Mouse (Mus musculus) urinary bladder, postnatal 4 days (tissue): ENCODE results near the gene Neu1.
"Not testable (repeated sequence)": the region's sequence is repeated elsewhere in the genome, so short reads cannot be mapped to it uniquely, and the experiment has no call there.

Experiments
- DNase-seq, 2 experiments: peaks; one replicate each; pipeline ENCODE4 v3.0.0; 2021 to 2022; ENCODE audit warnings: low spot score in 2 of 2

Neu1 gene

DNA sequence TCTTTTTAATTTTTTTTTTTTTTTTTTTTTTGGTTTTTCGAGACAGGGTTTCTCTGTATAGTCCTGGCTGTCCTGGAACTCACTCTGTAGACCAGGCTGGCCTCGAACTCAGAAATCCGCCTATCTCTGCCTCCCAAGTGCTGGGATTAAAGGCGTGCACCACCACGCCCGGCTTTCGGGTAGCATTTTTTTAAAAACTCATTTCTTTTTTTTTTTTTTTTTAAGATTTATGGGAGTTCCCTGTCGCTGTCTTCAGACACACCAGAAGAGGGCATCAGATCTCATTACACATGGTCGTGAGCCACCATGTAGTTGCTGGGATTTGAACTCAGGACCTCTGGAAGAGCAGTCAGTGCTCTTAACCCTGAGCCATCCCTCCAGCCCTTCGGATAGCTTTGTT lies 29.1 kb upstream of the Neu1 start:
- DNase-seq: not testable (repeated sequence)

DNA sequence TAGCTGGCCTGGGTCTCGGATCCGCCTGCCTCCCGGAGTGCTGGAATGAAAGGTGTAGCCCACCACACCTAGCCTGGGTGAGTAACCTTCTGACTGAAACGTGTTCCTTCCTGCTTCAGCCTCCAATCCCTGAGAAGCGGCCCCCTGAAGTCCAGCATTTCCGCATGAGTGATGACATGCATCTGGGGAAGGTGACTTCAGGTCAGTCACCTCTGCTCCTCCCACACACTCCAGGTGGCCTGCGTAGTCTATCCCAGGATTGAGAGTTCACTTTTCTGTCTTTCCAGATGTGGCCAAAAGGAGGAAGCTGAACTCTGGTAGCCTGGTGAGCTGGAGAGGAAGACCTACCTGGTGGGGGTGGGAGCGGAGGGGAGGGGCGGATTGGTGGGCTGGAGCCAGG lies 28.2 kb upstream of the Neu1 start:
- DNase-seq: no peak

DNA sequence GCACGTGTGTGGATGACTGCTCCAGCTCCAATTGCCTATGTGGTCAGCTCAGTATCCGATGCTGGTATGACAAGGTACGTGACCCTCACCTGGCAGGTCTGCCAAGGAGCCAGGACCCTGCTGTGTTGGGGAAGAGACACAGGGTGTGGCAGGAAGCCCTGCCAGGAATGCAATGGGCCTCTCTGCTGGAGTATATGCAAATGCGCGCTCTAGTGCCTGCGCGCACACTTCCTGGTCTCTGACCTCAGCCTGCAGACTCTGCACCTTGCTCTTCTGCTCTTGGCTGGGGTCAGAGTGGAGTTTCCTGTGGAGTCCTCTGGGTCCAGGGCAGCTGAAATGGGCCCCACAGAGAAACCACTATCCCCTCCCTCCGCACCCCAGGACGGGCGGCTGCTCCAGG lies 20.1 kb upstream of the Neu1 start:
- DNase-seq: no peak

DNA sequence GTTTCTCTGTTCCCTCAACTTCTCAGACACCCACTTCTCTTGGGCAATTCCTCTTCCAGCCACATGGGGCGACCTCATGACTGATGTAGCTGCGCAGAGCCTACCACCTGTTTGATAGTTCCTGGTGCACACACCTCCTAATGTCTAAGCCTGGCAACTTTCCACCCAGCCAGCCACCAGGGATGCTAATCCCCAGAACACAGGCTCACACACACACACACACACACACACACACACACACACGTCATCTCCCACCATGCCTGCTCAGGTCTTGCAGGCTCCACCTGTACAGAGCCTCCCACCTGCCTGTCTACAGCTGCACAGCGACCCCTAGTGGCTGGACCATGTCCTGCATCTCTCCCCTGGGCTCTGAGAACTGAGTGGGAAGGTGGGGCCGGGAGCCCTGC lies 19.1 kb upstream of the Neu1 start:
- peak; percentile 56 to 84 for DNase-seq

DNA sequence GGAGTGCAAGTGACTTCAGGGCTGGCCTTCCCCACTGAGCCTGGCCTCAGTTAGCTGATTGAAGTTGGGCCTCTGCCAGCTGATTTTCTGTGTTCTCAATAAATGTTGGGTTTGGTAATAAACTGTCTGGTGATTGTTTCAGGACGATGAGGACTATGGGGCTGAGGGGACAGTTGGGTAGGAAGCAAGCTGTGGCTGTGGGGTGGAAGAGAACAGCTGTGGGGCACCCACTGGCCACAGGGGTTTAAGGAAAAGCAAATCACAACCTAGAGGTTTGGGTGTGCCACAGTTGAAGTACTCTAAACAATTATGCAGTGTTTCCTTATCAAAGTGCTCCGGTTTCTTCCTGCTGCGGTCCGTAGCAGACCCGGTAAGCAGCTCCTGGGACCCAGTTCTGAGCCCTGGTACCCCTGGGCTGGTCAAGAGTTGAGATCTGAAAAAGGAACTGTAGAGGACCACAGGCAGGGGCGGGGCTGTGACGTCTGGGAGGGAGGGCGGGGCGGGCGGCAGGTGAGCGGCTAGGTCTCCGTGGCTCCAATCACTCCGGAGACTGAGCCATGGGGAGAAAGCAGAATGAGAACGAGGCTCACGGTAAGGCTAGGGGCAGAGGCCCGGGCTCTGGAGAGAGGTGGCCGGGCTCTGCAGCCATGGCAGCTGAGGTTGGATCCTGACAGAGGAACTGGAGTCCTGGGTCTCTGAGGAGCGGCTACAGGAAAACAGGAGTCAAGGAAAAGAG lies 17.0 kb upstream of the Neu1 start, which contains the start of gene Slc44a4:
Gene Slc44a4, plus strand, starts transcription at position 537 of the 736 bp plus-strand sequence.
- no peak for DNase-seq

DNA sequence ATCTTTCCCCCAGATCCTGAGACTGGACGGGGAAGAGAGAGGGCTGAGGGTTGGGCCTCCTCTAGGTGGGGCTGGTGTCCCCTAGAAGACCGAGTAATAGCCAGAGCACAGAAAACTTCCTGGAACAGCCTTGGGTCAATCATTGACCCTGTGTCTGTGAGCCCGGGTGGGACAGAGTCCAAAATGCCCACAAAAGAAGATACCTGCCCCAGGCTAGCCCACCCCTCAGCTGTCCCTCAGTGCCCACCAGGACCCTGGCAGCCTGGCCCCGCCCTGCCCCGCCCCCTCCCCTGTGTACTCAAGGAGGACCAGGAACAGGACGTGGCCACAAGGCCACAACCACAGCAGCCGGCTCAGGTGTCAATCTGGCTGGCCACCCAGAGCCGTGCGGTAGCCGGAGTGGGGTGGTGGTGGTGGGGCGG lies 15.6 kb upstream of the Neu1 start:
- no peak for DNase-seq

DNA sequence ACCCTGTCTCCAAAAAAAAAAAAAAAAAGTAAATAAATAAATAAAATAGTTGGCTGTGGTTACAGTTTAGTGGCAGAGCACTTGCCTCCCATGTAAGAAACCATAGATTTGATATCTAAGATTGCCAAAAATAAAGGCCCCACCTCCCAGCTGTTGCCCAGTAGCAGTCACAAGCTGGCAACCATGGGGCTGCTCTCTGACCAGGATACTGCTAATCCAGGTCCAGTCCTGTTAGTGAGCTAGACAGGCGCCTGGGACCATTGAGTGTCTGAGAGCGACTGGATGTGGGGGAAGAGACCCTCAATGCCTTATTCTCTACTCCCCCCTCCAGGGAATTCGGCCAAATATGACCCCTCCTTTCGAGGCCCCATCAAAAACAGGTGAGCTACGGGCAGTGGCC lies 14.7 kb upstream of the Neu1 start:
- DNase-seq: no peak

DNA sequence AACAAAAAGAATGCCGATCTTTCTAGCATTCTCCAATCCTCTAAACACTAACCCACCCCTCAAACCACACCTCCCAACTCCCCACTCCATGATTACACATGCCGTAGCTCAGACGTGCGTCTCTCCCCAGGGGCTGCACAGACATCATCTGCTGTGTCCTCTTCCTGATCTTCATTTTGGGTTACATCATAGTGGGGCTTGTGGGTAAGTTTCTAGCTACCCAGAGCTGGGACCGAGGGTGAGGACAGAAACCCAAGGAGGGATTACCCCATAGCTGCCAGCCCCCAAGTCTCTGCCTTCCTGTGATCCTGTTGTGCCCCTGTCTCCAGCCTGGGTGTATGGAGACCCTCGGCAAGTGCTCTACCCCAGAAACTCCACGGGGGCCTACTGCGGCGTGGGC lies 13.9 kb upstream of the Neu1 start:
- DNase-seq: no peak

DNA sequence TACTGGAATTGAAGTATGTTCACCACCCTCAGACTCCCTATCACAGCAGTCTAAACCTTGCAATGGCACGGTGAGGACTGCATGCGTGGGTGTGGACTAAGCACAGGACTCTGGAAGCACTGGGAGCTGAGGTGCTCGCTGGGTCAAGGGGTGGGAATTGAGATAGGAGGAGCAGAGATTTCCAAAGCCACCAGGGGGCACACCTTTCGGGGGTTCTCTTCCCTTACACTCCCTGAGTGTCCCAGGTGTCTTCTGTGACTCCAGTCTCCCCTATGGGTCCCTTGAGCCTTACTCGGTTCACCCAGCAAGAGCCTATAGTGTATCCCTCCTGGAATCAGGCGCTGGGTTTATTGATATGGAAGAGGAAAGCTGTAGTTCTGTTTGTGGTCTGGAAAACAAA lies 8.1 kb upstream of the Neu1 start:
- DNase-seq: no peak

DNA sequence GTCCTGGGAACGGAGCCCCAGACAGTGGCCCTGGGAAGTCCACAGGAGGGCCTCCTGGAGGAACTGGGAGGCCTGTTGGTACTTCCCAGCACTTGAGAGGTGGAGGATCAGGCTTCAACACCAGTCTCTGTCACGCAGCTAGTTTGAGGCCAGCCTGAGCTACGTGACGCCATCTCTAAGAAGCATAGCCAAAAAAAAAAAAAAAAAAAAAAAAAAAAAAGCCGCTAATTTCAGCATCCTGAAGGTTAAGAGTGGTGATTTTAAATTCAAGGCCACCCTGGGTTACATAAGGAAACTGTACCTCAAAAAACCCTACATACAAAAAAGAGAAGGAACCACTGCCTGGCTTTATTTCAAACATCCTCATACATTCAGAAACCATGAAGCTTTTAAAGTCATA lies 6.8 kb upstream of the Neu1 start:
- DNase-seq: no peak

DNA sequence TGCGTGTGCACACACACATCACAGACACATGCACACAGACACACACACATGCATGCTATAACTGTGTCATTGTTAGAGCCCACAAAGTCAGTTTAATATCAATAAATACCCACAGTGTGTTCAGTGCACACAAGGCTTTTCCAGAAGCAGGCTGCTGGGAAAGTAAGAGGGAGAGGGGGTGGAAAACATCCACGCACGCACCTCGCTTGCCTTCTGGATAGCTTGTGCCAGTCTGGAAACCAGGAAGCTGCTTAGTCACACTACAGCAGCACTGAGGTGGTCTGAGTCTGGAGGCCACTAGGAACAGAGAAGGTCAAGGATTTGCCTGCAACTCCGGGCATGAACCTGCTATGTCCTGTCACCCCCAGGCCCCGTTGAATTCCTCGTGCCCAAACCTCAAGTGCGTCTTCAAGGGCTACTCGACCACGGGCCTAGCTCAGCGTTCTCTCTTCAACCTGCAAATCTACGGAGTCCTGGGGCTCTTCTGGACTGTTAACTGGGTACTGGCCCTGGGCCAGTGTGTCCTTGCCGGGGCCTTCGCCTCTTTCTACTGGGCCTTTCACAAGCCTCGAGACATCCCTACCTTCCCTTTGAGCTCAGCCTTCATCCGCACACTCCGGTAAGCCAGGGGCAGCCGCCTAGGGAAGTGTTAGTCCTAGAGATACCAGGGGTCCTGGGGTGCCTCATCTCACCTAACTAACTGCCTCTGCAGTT lies 3.6 kb upstream of the Neu1 start:
- no peak for DNase-seq

DNA sequence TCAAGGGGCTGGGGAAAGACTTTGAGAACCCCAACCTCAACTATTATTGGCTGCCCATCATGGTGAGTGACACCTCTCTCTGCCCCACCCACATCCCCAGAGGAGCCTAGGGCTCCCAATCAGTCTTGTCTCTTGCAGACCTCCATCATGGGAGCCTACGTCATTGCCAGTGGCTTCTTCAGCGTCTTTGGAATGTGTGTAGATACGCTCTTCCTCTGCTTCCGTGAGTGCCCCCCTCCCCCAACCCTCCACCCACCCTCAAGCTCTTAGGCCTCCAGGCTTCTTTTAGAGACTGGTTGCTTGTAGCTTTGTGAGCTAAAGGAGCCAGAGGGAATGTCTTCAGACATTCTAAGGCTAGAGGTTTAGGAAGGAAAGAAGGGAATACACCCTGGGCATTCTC lies 2.2 kb upstream of the Neu1 start:
- DNase-seq: no peak

DNA sequence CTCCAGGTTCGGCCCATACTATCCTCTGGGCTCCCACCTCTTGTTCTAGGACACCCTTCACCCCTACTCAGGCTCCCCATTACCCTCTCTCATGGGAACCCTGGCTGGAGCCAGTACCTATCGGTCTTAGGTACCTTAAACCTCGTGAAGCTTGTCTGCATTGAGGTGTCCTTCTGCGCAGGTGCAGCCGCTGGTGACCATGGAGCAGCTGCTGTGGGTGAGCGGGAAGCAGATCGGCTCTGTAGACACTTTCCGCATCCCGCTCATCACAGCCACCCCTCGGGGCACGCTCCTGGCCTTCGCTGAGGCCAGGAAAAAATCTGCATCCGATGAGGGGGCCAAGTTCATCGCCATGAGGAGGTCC lies 664 bp downstream of the Neu1 start:
- DNase-seq: no peak

DNA sequence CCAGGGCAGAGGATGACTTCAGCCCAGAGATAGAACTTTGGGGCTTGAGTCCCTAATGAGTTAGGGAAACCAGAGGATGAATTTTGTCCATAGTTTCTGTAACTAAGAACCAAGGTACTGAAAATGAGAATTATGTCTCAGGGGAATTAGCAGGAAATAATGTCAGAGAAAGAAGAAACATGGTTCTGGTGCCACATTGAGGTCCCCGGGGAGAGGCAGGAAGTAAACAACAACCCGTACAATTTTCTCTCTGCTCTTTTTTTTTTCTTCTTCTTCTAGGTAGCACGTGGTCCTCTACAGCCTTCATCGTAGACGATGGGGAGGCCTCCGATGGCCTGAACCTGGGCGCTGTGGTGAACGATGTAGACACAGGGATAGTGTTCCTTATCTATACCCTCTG lies 1.2 kb downstream of the Neu1 start:
- no peak for DNase-seq

DNA sequence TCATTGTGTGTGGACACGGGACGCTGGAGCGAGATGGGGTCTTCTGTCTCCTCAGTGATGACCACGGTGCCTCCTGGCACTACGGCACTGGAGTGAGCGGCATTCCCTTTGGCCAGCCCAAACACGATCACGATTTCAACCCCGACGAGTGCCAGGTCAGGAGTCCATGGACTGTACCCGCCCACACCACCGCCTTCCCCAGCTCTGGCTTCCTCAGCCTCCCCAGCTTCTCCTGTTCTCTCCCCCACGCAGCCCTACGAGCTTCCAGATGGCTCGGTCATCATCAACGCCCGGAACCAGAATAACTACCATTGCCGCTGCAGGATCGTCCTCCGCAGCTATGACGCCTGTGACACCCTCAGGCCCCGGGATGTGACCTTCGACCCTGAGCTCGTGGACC lies 3.0 kb downstream of the Neu1 start:
- no peak for DNase-seq

DNA sequence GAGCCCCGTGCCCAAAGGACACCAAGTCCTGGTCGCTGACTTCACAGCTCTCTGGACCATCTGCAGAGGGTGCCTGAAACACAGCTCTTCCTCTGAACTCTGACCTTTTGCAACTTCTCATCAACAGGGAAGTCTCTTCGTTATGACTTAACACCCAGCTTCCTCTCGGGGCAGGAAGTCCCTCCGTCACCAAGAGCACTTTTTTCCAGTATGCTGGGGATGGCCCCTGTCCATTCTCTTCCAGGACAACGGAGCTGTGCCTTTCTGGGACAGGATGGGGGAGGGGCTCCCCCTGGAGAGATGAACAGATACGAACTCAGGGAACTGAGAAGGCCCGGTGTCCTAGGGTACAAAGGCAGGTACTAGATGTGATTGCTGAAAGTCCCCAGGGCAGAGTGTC lies 3.8 kb downstream of the Neu1 start:
- DNase-seq: no peak

DNA sequence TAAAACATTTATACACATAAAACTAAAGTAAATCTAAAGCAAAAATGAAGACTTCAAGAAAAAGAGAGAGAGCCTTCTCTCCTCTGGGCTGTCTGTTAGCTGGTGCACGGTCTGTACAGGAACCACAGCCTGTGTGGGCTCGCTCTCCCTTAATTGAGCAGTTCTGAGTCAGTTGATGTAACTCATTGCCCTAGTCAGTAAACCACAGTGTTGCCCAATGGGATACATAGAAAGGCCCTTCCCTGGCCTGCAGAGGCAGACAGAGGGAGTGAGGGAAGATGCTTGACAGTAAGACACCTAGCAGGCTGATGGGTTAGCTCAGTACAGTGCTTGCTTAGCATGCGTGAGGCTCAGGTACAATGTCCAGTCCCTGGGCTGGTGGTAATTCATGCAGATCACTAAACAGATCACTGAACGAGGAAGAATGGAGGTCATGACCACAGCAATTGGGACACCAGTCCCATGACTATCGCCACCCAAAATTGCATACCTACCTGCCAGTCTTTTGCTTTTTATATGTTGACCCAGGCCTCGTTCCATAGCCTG lies 7.0 kb downstream of the Neu1 start:
- DNase-seq: no peak

DNA sequence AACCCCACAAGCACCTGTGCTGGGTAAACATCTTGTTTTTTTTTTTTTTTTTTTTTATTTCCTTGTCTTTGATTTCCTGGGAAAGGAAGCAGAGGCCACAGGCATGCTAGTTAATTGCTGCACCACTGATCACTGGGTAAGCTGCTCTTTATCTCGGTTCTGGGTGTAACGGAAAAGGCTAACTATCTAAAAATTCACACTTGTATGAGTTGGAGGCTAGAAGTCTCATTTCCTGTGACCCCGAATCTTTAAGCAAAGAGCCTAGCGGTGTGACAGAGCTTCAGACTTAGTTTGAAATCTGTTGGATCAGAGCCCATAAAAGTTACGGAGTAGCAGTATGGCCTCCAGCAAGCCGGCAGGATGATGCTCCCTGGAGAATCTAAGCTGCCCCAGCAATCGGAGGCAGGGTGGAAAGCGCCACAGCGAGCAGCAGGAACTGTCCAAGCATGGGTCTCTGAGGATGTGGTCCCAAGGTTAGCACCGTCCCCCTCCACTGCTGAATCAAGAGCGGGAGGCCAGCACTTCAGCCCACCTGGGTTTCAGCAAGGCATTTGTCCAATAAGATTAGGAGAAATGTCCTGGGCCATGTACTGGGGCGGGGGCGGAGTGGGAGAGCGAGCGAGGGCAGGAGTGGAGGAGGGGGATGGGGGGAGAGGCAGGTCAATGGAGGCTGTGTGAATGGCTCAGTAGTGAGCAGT lies 10.4 kb downstream of the Neu1 start:
- DNase-seq: no peak

DNA sequence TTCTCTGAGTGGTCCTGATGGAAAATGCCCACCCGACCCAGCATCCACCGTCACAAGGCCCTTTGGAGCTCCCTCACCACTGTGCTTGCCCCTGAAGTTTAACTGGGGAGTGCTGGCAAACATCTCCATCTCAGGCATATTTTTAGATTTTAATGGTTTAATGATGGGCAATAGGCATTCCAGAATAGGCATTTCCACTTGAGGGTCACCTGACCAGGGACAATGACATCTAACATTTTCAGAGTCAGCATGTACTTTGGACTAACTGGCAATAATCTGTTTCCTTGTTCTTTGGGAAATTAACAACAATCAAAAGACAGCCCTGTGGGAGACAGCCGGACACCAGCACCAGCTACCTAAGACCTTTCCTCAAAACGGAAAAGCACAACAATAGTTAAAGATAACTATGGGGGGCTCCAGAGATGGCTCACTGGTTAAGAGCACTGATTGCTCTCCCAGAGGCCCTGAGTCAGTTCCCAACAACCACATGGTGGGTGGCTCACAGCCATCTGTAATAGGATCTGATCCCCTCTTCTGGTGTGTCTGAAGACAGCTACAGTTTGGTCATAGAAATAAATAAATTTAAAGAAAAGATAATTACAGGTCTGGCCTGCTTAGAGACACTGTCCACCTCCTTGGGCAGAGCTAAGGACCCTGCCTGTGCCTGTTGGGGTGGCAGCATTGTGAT lies 12.2 kb downstream of the Neu1 start:
- no peak for DNase-seq

DNA sequence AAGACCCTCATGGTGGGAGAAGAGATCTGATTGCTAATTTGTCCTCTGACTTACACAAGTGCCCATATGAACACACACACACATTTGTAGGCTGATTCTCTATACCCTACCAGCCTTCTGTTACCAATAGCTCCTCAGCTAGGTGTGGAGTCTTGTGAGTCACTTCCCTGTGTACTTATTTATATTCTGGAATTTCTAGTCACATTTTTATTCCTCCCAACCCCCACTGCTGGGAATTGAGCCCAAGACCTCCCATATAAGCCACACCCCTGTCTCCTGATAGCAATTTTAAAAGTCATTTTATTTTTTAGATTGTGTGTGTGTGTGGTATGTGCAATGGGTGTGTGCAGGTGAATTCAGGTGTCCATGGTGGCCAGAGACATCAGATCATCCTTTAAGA lies 13.3 kb downstream of the Neu1 start:
- DNase-seq: no peak

DNA sequence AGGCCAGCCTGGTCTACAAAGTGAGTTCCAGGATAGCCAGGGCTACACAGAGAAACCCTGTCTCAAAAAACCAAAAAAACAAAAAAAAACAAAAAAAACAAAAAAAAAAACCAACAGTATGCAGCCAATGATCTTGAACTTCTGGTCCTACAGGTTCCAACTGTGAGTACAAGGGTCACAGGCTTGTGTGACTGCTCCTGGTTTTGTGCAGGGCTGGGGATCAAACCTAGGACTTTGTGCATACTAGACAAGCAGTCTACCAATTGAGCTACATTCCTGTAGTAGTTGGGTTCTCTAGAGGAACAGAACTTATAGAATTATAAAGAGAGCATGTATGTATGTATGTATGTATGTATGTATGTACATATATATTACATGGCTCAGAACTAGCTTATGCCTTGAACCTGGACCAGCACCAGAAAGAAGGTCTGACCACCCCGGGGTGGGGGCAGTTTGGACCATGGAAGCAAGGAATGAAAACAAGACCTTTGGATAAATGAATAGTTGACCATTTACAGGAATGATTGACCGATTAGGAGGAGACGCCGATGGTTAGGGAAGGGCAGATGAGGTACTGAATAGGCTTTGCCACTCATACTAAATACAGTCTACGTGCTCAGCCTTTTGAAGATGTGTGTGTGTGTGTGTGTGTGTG lies 15.6 kb downstream of the Neu1 start:
- no peak for DNase-seq

DNA sequence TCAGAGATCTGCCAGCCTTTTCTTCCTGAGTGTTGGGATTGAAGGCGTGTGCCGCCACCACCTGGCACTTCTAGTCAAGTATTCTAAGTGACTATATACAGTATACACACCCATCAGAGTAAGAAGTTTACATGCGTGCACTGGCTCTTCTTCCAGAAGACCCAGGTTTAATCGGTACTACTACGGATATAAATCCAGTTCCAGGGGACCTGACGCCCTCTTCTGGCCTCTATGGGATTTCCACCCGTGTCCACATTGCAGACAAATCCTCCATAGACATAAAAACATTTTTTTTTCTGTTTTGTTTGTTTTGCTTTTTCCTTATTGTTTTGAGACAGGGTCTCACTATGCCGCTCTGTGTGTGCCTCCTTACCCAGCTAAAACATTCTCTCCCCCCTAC lies 16.6 kb downstream of the Neu1 start:
- no peak for DNase-seq
